Mouse (Mus musculus): ENCODE measurements at regions not wholly inside any gene's neighbourhood (a gene's known extent, or its start where the extent isn't known, plus 50 kb on each side); places are given as distances from the start of the nearest gene placed in this dataset.

DNA sequence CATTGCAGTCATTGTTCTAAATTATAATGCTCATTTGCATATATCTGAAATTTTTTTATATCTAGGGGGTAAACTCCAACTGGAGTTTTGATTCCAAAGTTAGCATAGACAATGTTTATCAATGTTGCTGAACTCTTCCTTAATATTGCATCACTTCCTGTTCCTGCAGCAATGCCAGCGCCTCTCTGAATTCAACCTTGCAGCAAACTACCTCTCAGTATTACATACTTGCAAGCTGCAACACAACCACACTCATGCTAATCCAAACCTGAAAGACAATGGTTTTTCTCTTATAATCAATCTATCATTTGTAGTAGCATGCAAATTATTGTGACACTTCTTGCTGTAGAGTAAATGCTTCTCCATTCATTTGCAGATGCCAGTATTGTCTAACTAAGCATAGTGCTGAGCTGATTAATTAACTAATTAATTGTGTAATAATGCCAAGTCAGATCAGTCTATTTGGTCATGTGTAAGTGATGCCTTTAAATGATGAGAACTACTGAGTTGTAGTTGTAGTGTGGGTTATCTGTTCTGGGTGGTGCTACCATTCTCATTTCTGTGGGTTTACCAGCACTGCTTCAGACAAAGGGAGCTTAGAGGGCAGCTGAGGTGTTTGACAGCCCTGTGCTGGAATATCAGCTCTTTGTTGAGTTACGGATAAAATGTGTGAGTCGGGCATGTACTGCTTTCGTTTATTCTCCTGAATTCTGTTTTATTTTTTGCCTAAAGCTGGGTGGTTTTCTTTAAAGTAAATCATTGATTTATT lies 480.6 kb upstream of the Pdcd1 start:
- TF ChIP-seq CTCF (IDR thresholded peaks at IDR 0.05; ENCODE audit: low read depth, low read length) (no peak), POLR2A (IDR thresholded peaks at IDR 0.05; ENCODE audit: insufficient read depth, low read length) (no peak)

Data from ES-Bruce4 (cell line).